Comparison of ENCODE assay signal across 13 mouse cellular contexts in the genomic region with DNA sequence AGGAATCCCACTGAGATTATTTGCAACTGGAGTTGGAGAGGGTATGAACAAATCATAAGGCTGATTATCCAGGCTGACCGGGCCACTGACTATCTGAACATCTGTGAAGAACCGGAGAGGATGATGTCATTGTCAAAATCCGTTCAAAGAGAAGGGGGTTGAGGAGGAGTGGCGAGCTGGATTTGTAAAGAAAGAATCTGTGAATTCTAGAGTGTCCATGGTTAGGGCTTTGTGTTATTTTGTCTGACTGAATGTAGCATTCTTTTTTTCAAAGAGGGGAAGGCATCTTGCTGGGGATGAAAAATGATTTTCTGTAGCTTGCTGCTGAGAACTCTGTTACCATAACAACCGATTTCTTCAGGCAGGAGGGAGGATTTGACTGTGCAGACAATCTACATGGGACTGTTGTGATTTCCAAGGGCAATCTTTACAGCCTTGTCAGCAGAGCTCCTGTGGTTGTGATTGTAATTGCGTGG. TPM values are rescaled to one million over a fixed set of nuclear protein-coding genes. Genes with fewer than 3 reads are reported as not detected.
DNase-seq lines count a peak whose midpoint lies in the region; ATAC-seq lines count a peak whose summit lies in the region.
"Had no signal": no experiment of that assay in that cellular context is flagged by ENCODE, and none has a peak within 500 bp of the region (broad histone marks: within the 10 kb centered on the region; RNA-seq: fewer than 3 reads in every experiment).

No protein-coding gene starts in this region.

- H3K4me2 ChIP-seq in forebrain, embryonic 12.5 days, result no peak overlapping the region
- peak overlapping the region; percentile 17 for H3K4me2 ChIP-seq in neural tube, embryonic 13.5 days
- H3K4me2 ChIP-seq: liver, embryonic 12.5 days; stomach, embryonic 15.5 days had no signal

- H3K4me1 ChIP-seq in forebrain, embryonic 12.5 days, result peaks cover 10% of the 10 kb centered on the region
- peaks cover 13% of the 10 kb centered on the region for H3K4me1 ChIP-seq in neural tube, embryonic 13.5 days (replicated peaks)
- H3K4me1 ChIP-seq: heart, embryonic 10.5 days; liver, embryonic 12.5 days; stomach, embryonic 15.5 days had no signal

- no peaks in the 10 kb centered on the region for H3K36me3 ChIP-seq in forebrain, embryonic 12.5 days (replicated peaks)
- H3K36me3 ChIP-seq in neural tube, embryonic 13.5 days, result no peaks in the 10 kb centered on the region
- H3K36me3 ChIP-seq: heart, embryonic 10.5 days; liver, embryonic 12.5 days; stomach, embryonic 15.5 days had no signal

- peak; percentile 14 for DNase-seq in left cerebral cortex, adult 11 months (ENCODE audit: low spot score)
- DNase-seq in left cerebral cortex, adult 18-20 months (ENCODE audit: low spot score in 2 of 2), result no peak
- DNase-seq in left cerebral cortex, adult 8-10 months (ENCODE audit: low spot score in 2 of 2), result peak; percentile 13 to 15
- no peak for DNase-seq in kidney, adult 9 months
- DNase-seq in cerebellum, adult 9-11 months, result no peak

- H3K27ac ChIP-seq in forebrain, embryonic 12.5 days, result peak overlapping the region; percentile 42; the same call in 1 of the 2 replicates
- H3K27ac ChIP-seq in neural tube, embryonic 13.5 days (replicated peaks), result peak overlapping the region; percentile 77
- H3K27ac ChIP-seq: heart, embryonic 10.5 days; liver, embryonic 12.5 days; macrophage; stomach, embryonic 15.5 days had no signal

- no peak overlapping the region for H3K9ac ChIP-seq in forebrain, embryonic 12.5 days
- H3K9ac ChIP-seq in neural tube, embryonic 13.5 days, result no peak overlapping the region
- H3K9ac ChIP-seq: liver, embryonic 12.5 days; stomach, embryonic 15.5 days had no signal

- H3K27me3 ChIP-seq in forebrain, embryonic 12.5 days, result no peaks in the 10 kb centered on the region
- no peaks in the 10 kb centered on the region for H3K27me3 ChIP-seq in neural tube, embryonic 13.5 days
- H3K27me3 ChIP-seq: liver, embryonic 12.5 days; stomach, embryonic 15.5 days had no signal

- 33% methylated on average over 6 of the region's 6 CpGs for WGBS in forebrain, embryonic 12.5 days
- WGBS in neural tube, embryonic 13.5 days, result 33% methylated on average over 6 of the region's 6 CpGs

- H3K9me3 ChIP-seq in forebrain, embryonic 12.5 days, result no peaks in the 10 kb centered on the region
- H3K9me3 ChIP-seq in neural tube, embryonic 13.5 days, result no peaks in the 10 kb centered on the region
- H3K9me3 ChIP-seq: heart, embryonic 10.5 days; liver, embryonic 12.5 days; stomach, embryonic 15.5 days had no signal

- H3K4me3 ChIP-seq in forebrain, embryonic 12.5 days (replicated peaks), result no peak overlapping the region
- H3K4me3 ChIP-seq in neural tube, embryonic 13.5 days, result no peak overlapping the region
- H3K4me3 ChIP-seq: heart, embryonic 10.5 days; liver, embryonic 12.5 days; stomach, embryonic 15.5 days had no signal

- ATAC-seq in forebrain, embryonic 12.5 days (ENCODE audit: low FRiP score), result peak; percentile 82
- ATAC-seq in neural tube, embryonic 13.5 days (ENCODE audit: low read depth), result peak; percentile 87
- ATAC-seq in granulocyte monocyte progenitor cell, adult 5-6 weeks (replicated peaks; ENCODE audit: poor library complexity, severe bottlenecking), result no peak
- ATAC-seq: liver, embryonic 12.5 days had no signal

RNA-seq across cellular contexts. Expression of gene Mrap2, which starts 28.6 kb away (rescaled TPM):
- 1 to 10 TPM; 5.5 to 6.4 TPM for total RNA-seq in left cerebral cortex, adult 18-20 months (2021)
- 0.09 and 0.17 TPM in 2 replicates for polyA plus RNA-seq in forebrain, embryonic 12.5 days (2016; fragmentation: Nextera tagmentation; extraction: Ambion mirVana)
- total RNA-seq in left cerebral cortex, adult 8-10 months (2022), result 1 to 10 TPM; 7.3 to 8.2 (median 7.9) TPM
- polyA plus RNA-seq in neural tube, embryonic 13.5 days (2015; fragmentation: Nextera tagmentation; extraction: Ambion mirVana), result 0.47 and 0.61 TPM in 2 replicates
- total RNA-seq in granulocyte monocyte progenitor cell, adult 5-6 weeks (2014; fragmentation: Nextera tagmentation), result not detected in 2 replicates
- not detected in 2 replicates for total RNA-seq in granulocyte monocyte progenitor cell, adult 5-6 weeks (2017)
- total RNA-seq: common myeloid progenitor, adult 5-6 weeks had no signal
- polyA plus RNA-seq: heart, embryonic 10.5 days; liver, embryonic 12.5 days; macrophage had no signal

Comparison
In these comparisons a context has a peak if more than half of its experiments do, and no peak if none do; other contexts are left out.
1. DNase-seq: peak in left cerebral cortex, adult 11 months (single experiment) and left cerebral cortex, adult 8-10 months (2 of 2); none in left cerebral cortex, adult 18-20 months (0 of 2), kidney, adult 9 months (single experiment) and cerebellum, adult 9-11 months (single experiment).
2. RNA of gene Mrap2, which starts 28.6 kb away (total RNA-seq): 7.3 to 8.2 TPM in left cerebral cortex, adult 8-10 months and 5.5 to 6.4 TPM in left cerebral cortex, adult 18-20 months; not detected in granulocyte monocyte progenitor cell, adult 5-6 weeks; every median in the first group is over 4 times any median in the second.